Mouse (Mus musculus) kidney, postnatal 4 days (tissue): Measurements from ENCODE around the gene Naaladl1.

Source experiments
- DNase-seq, 2 experiments: peaks; one replicate each; pipeline ENCODE4 v3.0.0; 2021; ENCODE audit warnings: mixed read lengths in 2 of 2

Naaladl1 gene

GRCm38 (mm10) chr19:6084478-6085248, 20.9 kb upstream of the Naaladl1 start, which contains the start of the genes Zfpl1 and Cdca5:
Gene Zfpl1, minus strand, starts transcription at chr19:6084956.
Gene Cdca5, plus strand, starts transcription at chr19:6084983.
- peak; percentile 97 to 98 for DNase-seq

- peak; percentile 78 to 86 for DNase-seq
These were observed 20.1 kb upstream of the Naaladl1 start for GRCm38 (mm10) chr19:6085417-6085879.

- DNase-seq = no peak
These were observed 16.7 kb upstream of the Naaladl1 start for GRCm38 (mm10) chr19:6088841-6089240.

GRCm38 (mm10) chr19:6094119-6094518, 11.5 kb upstream of the Naaladl1 start, which contains the start of gene AC131692.1:
Gene AC131692.1, plus strand, starts transcription at chr19:6094419.
- DNase-seq = no peak

- DNase-seq = peak in 1 of 2 experiments; percentile 31
These were observed 7.7 kb upstream of the Naaladl1 start for GRCm38 (mm10) chr19:6097847-6098246.

GRCm38 (mm10) chr19:6101186-6101585, 4.4 kb upstream of the Naaladl1 start:
- DNase-seq = no peak

- DNase-seq = no peak
These were observed 3.3 kb upstream of the Naaladl1 start for GRCm38 (mm10) chr19:6102169-6102853.

- DNase-seq = no peak
These were observed 1.1 kb upstream of the Naaladl1 start for GRCm38 (mm10) chr19:6104476-6104875.

GRCm38 (mm10) chr19:6113116-6113515, 7.5 kb downstream of the Naaladl1 start:
- no peak for DNase-seq

GRCm38 (mm10) chr19:6116113-6116850, 10.7 kb downstream of the Naaladl1 start:
- DNase-seq = no peak

GRCm38 (mm10) chr19:6117346-6117985, 11.9 kb downstream of the Naaladl1 start:
- no peak for DNase-seq

GRCm38 (mm10) chr19:6117986-6118676, 12.5 kb downstream of the Naaladl1 start, which contains the start of gene Sac3d1:
Gene Sac3d1, minus strand, starts transcription at chr19:6118650.
- peak; percentile 89 to 94 for DNase-seq

GRCm38 (mm10) chr19:6118677-6119185, 13.1 kb downstream of the Naaladl1 start:
- peak in 1 of 2 experiments; percentile 32 for DNase-seq

GRCm38 (mm10) chr19:6121761-6122160, 16.2 kb downstream of the Naaladl1 start:
- peak in 1 of 2 experiments; percentile 43 for DNase-seq

GRCm38 (mm10) chr19:6123330-6123729, 17.7 kb downstream of the Naaladl1 start:
- no peak for DNase-seq

- DNase-seq = no peak
These were observed 19.3 kb downstream of the Naaladl1 start for GRCm38 (mm10) chr19:6124898-6125297.

- peak; percentile 58 to 59 for DNase-seq
These were observed 20.7 kb downstream of the Naaladl1 start for GRCm38 (mm10) chr19:6126289-6126688.

- DNase-seq = no peak
These were observed 21.4 kb downstream of the Naaladl1 start for GRCm38 (mm10) chr19:6126789-6127580.

GRCm38 (mm10) chr19:6127760-6128341, 22.3 kb downstream of the Naaladl1 start, which contains the start of gene Snx15:
Gene Snx15, minus strand, starts transcription at chr19:6128304.
- DNase-seq = peak; percentile 93 to 98
